Mouse (Mus musculus) lung, postnatal 14 days (tissue): ENCODE measurements around the gene Ercc1.

Experiments used
- DNase-seq: peaks from one replicate; pipeline ENCODE4 v3.0.0; 2021

The Ercc1 gene

DNA sequence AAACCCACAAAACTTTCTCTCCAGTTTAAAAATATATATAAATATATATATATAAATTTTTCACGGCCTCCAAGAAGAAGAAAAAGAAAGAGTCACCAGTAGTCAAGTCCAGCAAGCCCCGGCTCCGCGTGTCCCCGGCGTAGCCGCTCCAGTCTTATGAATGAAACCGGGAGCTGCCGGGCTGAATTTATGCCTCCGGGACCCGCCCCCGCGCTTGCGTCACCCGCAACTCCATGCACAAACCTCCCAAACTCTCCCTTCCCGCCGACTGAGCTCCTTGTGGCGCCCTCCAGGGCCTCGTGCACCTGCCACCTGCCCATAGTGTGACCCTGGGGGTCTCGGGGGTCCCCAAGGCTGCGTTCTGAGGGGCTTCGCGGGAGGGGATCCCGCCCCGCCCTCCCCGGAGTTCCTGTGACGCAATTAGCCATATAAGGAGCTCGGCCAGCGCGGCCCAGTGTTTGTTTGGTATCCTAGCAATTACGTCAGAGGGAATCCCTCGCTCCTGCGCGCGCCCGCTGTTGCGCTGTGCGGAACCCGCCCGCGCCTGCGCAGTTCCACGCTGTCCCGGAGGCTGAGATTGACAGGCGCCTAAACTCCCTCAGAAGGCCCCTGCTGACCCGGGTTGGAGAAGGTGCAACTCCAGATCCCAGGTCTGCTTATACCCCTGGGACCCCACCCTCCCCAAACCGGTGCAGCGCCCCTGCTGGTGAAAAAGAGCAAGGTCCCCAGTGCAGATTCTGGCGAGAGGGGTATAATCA, 34.5 kb upstream of the Ercc1 start, which contains the start of gene Fosb:
Gene Fosb, minus strand, starts transcription at position 168 of the 758 bp plus-strand sequence.
- peak; percentile 97 for DNase-seq

GRCm38 (mm10) chr7:19311991-19312390, 32.6 kb upstream of the Ercc1 start:
- no peak for DNase-seq

GRCm38 (mm10) chr7:19314033-19314432, 30.5 kb upstream of the Ercc1 start:
- DNase-seq: no peak

- DNase-seq: peak; percentile 49
These were observed 28.0 kb upstream of the Ercc1 start for GRCm38 (mm10) chr7:19316451-19317161.

- no peak for DNase-seq
These were observed 26.4 kb upstream of the Ercc1 start for GRCm38 (mm10) chr7:19318201-19318600.

GRCm38 (mm10) chr7:19318676-19319075, 25.9 kb upstream of the Ercc1 start:
- DNase-seq: no peak

GRCm38 (mm10) chr7:19319458-19319857, 25.1 kb upstream of the Ercc1 start:
- no peak for DNase-seq

DNA sequence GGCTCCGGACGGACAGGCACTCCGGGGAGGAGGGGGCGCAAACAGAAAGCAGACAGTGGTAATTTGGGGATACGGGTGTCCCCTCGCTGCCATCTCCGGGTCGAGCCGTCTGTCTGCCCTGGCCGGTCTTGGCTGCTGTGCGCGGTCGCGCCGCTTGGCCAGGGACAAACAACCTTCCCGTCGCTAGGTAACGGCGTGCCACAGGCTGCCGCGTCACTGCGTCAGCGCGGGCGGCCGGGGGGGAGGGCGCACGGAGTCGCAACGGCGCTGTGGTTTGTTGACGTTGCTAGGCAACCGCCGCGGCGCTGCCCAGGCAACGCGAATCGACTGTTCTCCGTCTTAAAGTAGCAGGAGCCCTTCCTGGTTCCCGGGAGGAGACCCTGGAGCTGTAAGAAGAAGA, 24.7 kb upstream of the Ercc1 start:
- DNase-seq: peak; percentile 98

- no peak for DNase-seq
These were observed 23.9 kb upstream of the Ercc1 start for GRCm38 (mm10) chr7:19320637-19321036.

GRCm38 (mm10) chr7:19321464-19321863, 23.1 kb upstream of the Ercc1 start:
- no peak for DNase-seq

DNA sequence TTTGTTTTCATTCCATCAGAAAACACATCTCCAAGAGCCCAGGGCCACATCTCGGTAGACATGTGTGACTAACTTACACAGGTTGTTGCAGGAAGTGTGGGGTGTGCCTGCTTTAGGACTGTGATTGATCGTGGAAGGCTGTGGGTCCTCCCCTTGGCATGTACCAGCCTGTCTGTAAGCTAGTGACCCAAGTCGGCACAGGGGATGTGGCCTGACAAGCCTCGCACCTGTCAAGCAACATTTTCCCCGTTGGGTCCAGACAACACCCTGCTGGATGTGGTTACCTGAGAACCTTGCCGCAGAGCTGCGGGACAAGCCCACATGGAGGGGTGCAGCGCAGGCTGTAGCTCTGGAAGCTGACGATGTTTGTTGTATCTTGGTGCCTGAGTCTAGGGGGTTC, 22.1 kb upstream of the Ercc1 start:
- DNase-seq: no peak

DNA sequence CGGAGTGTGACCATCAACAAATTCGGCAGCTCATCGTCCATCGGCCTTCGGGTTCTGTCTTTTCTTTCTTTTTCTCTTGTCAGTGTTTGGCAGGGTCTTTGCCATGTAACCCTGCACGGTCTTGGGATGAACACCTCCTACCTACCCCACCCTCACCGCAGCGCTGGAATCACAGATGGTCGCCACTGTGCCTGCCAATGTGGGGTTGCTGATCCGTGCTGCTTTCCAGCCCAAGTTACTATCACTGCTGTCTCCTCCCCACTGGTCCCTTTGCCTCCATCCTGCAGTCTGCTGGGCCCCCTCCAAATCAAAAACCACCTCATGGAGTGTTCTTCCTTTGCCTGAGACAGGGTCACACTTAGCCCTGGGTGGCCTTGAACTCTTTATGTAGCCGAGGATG, 20.4 kb upstream of the Ercc1 start:
- DNase-seq: no peak

- DNase-seq: no peak
These were observed 19.0 kb upstream of the Ercc1 start for GRCm38 (mm10) chr7:19325262-19326199.

- peak; percentile 94 for DNase-seq
These were observed 18.2 kb upstream of the Ercc1 start for GRCm38 (mm10) chr7:19326359-19326758.

GRCm38 (mm10) chr7:19327128-19327527, 17.4 kb upstream of the Ercc1 start:
- peak; percentile 96 for DNase-seq

GRCm38 (mm10) chr7:19327782-19328181, 16.8 kb upstream of the Ercc1 start:
- DNase-seq: no peak

DNA sequence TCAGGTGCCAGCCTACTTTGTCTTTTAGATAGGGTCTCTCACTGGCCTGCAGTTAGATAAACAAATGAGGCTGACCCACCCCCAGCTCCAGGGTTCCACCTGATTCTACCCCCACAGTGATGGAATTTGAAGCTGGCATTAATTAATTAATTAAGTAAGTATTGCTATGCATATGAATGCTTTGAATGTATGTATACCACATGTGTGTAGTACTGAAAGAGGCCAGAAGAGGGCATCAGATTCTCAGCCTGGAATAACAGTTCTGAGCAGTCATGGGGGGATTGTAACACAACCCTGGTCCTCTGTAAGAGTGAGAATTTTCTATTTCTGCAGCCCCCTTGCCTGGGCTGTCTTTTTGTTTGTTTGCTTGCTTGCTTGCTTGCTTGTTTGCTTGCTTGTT, 16.2 kb upstream of the Ercc1 start:
- DNase-seq: no peak

DNA sequence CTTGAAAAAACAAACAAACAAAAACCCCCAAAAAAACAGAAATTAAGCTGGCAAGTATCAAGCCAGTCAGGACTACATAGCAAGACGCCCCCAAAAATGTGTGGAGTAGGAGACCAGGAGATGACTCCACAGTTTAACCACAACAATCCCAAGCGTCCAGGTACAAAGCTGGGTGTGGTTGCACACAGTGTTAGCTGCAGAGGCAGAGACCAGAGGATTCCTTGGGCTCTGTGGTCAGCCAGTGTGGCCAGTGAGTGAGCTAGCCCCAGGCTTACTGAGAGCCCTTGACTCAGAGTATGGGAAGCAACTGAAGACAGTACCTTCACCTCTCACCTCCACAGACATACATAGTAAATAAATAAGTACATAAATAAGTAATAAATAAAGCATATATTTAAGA, 12.7 kb upstream of the Ercc1 start:
- no peak for DNase-seq

GRCm38 (mm10) chr7:19332709-19333352, 11.7 kb upstream of the Ercc1 start:
- DNase-seq: peak; percentile 77

DNA sequence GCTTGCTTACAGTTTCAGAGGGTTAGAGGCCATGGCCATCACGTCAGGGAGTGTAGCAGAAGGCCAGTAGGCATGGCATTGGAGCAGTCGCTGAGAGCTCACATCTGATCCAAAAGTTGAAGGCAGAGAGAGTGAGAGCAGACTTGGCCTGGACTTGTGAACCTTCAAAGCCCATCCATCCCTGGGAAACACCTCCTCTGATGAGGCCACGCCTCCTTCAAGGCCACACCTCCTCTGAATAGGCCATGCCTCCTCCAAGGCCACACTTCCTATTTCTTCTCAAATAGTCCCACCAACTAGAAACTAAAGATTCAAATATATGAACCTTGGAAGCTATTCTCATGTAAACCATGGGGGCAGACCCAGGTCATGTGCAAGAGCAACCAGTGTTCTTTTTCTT, 9.0 kb upstream of the Ercc1 start:
- DNase-seq: no peak

- no peak for DNase-seq
These were observed 7.5 kb upstream of the Ercc1 start for GRCm38 (mm10) chr7:19337122-19337521.

GRCm38 (mm10) chr7:19338060-19338459, 6.5 kb upstream of the Ercc1 start:
- no peak for DNase-seq

DNA sequence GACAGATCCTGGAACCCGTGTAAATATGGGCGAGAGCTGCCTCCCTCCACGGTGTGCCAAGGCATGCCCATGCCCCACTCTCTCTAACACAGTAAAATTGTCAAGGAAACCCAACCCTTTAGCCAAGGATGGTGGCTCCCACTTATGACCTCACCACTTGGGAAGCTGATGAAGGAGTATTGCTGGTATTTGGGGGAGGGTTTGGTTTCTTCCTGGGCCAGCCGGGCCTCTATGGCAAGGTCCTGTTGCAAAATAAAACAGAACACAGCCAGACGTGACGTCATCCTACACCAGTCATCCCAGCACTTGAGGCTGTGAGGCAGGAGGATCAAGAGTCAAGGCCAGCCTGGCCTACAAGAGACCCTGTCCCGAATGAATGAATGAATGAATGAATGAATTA, 6.0 kb upstream of the Ercc1 start:
- DNase-seq: no peak
